Mouse (Mus musculus): ENCODE measurements around the gene Trhde. TPM values are rescaled to one million over a fixed set of nuclear protein-coding genes. Genes with fewer than 3 reads are reported as not detected.

Trhde gene
- polyA plus RNA-seq, 1 experiment from 2014 or later: 0.98 TPM

GRCm38 (mm10) chr10:114415717-114416116 is 386.4 kb downstream of the Trhde start:
- H3K27ac ChIP-seq: no peak overlapping the region
- no peak for ATAC-seq (ENCODE audit: insufficient number of reproducible peaks, insufficient read depth, low FRiP score, low TSS enrichment, low read depth)

GRCm38 (mm10) chr10:114405260-114405659 is 396.8 kb downstream of the Trhde start:
- no peak overlapping the region for H3K27ac ChIP-seq

More at GRCm38 (mm10) chr10:114415717-114416116, 386.4 kb downstream of the Trhde start:
- H3K4me1 ChIP-seq (replicated peaks): no peaks in the 10 kb centered on the region
- H3K27me3 ChIP-seq: no peaks in the 10 kb centered on the region
- H3K4me3 ChIP-seq (replicated peaks): no peak overlapping the region
- no peaks in the 10 kb centered on the region for H3K36me3 ChIP-seq
- WGBS: 93% methylated on average over 2 of the region's 2 CpGs
- no peaks in the 10 kb centered on the region for H3K9me3 ChIP-seq
- H3K9ac ChIP-seq (replicated peaks): no peak overlapping the region
- H3K4me2 ChIP-seq: no peak overlapping the region

GRCm38 (mm10) chr10:114403795-114404194 is 398.3 kb downstream of the Trhde start:
- H3K36me3 ChIP-seq: no peaks in the 10 kb centered on the region
- H3K27ac ChIP-seq: no peak overlapping the region
- 70% methylated on average over 2 of the region's 2 CpGs for WGBS
- no peak overlapping the region for H3K4me3 ChIP-seq (replicated peaks)
- H3K4me1 ChIP-seq (replicated peaks): no peaks in the 10 kb centered on the region
- H3K27me3 ChIP-seq: no peaks in the 10 kb centered on the region
- H3K9ac ChIP-seq (replicated peaks): no peak overlapping the region
- ATAC-seq (ENCODE audit: insufficient number of reproducible peaks, insufficient read depth, low FRiP score, low TSS enrichment, low read depth): no peak
- H3K9me3 ChIP-seq: no peaks in the 10 kb centered on the region
- H3K4me2 ChIP-seq: no peak overlapping the region

More at GRCm38 (mm10) chr10:114405260-114405659, 396.8 kb downstream of the Trhde start:
- Histone ChIP-seq H3K4me2 (no peak overlapping the region), H3K27me3 (no peaks in the 10 kb centered on the region), H3K4me1 (replicated peaks) (no peaks in the 10 kb centered on the region), H3K4me3 (replicated peaks) (no peak overlapping the region), H3K9me3 (no peaks in the 10 kb centered on the region), H3K36me3 (no peaks in the 10 kb centered on the region), H3K9ac (replicated peaks) (no peak overlapping the region)
- WGBS: 64% methylated on average over 7 of the region's 7 CpGs
- ATAC-seq (ENCODE audit: insufficient number of reproducible peaks, insufficient read depth, low FRiP score, low TSS enrichment, low read depth): no peak

- 84% methylated on average over 3 of the region's 3 CpGs for WGBS
- ATAC-seq (ENCODE audit: insufficient number of reproducible peaks, insufficient read depth, low FRiP score, low TSS enrichment, low read depth): no peak
- Histone ChIP-seq H3K36me3 (no peaks in the 10 kb centered on the region), H3K9me3 (no peaks in the 10 kb centered on the region), H3K9ac (replicated peaks) (no peak overlapping the region), H3K27ac (no peak overlapping the region), H3K4me2 (no peak overlapping the region), H3K27me3 (no peaks in the 10 kb centered on the region), H3K4me3 (replicated peaks) (no peak overlapping the region), H3K4me1 (replicated peaks) (no peaks in the 10 kb centered on the region)
These were observed 431.3 kb downstream of the Trhde start for GRCm38 (mm10) chr10:114370804-114371203.

- no peak overlapping the region for H3K4me2 ChIP-seq
- ATAC-seq (ENCODE audit: insufficient number of reproducible peaks, insufficient read depth, low FRiP score, low TSS enrichment, low read depth): no peak
- no peak overlapping the region for H3K27ac ChIP-seq
- no peak overlapping the region for H3K9ac ChIP-seq (replicated peaks)
- H3K27me3 ChIP-seq: no peaks in the 10 kb centered on the region
- 62% methylated on average over 6 of the region's 6 CpGs for WGBS
- H3K36me3 ChIP-seq: no peaks in the 10 kb centered on the region
- H3K9me3 ChIP-seq: no peaks in the 10 kb centered on the region
- no peak overlapping the region for H3K4me3 ChIP-seq (replicated peaks)
- H3K4me1 ChIP-seq (replicated peaks): peaks cover 5% of the 10 kb centered on the region; the same call in 1 of the 2 replicates
These were observed 438.7 kb downstream of the Trhde start for GRCm38 (mm10) chr10:114363442-114363841.

GRCm38 (mm10) chr10:114362631-114363030 is 439.5 kb downstream of the Trhde start:
- Histone ChIP-seq H3K9me3 (no peaks in the 10 kb centered on the region), H3K27me3 (no peaks in the 10 kb centered on the region), H3K4me3 (replicated peaks) (no peak overlapping the region), H3K4me2 (no peak overlapping the region), H3K27ac (no peak overlapping the region), H3K36me3 (no peaks in the 10 kb centered on the region), H3K4me1 (replicated peaks) (peaks cover 5% of the 10 kb centered on the region; the same call in 1 of the 2 replicates), H3K9ac (replicated peaks) (no peak overlapping the region)
- ATAC-seq (ENCODE audit: insufficient number of reproducible peaks, insufficient read depth, low FRiP score, low TSS enrichment, low read depth): peak; percentile 73; the same call in 1 of the 2 replicates
- 16% methylated on average over 2 of the region's 2 CpGs for WGBS
